Mouse (Mus musculus) kidney, embryonic 15.5 days (tissue): ENCODE measurements at regions not wholly inside any gene's neighbourhood (a gene's known extent, or its start where the extent isn't known, plus 50 kb on each side); places are given as distances from the start of the nearest gene placed in this dataset.
A peak's percentile ranks its signal among the peaks of the same experiment; 100 is the strongest.

ENCODE experiments used
- ATAC-seq: fragments of 200-750 bp; cut with Nextera tagmentation; replicated peaks from 2 replicates; pipeline ENCODE4 v1.8.0; 2017; ENCODE audit warnings: moderate TSS enrichment; ENCODE audit not compliant: low FRiP score
- H3K27ac ChIP-seq: fragments of 300-500 bp; sonication (generic); 2 replicates; pipeline ENCODE4 v1.5.1; 2015; ENCODE audit warnings: mild to moderate bottlenecking, inconsistent platforms
- H3K27me3 ChIP-seq: fragments of 300-500 bp; sonication (generic); 2 replicates; pipeline ENCODE4 v1.6.1; 2015; ENCODE audit warnings: inconsistent platforms
- H3K36me3 ChIP-seq: fragments of 300-500 bp; sonication (generic); 2 replicates; pipeline ENCODE4 v1.6.1; 2015; ENCODE audit warnings: inconsistent platforms
- H3K4me1 ChIP-seq: fragments of 300-500 bp; sonication (generic); 2 replicates; pipeline ENCODE4 v1.6.1; 2015; ENCODE audit warnings: inconsistent platforms
- H3K4me2 ChIP-seq: fragments of 300-500 bp; sonication (generic); 2 replicates; pipeline ENCODE4 v1.6.1; 2015; ENCODE audit warnings: moderate library complexity, mild to moderate bottlenecking, inconsistent platforms
- H3K4me3 ChIP-seq: fragments of 300-500 bp; sonication (generic); replicated peaks from 2 replicates; pipeline ENCODE4 v1.5.1; 2015; ENCODE audit warnings: mild to moderate bottlenecking, inconsistent platforms
- H3K9ac ChIP-seq: fragments of 300-500 bp; sonication (generic); 2 replicates; pipeline ENCODE4 v1.6.1; 2015; ENCODE audit warnings: mild to moderate bottlenecking, inconsistent platforms
- H3K9me3 ChIP-seq: fragments of 300-500 bp; sonication (generic); replicated peaks from 2 replicates; pipeline ENCODE4 v1.6.1; 2016; ENCODE audit warnings: inconsistent platforms
- WGBS: fragments of 180-500 bp; shearing (Covaris S2); methylation state at CpG from one replicate; pipeline ENCODE4 v1.1.7; 2015; ENCODE audit warnings: mixed read lengths; 5-methylcytosine and 5-hydroxymethylcytosine counted together

DNA sequence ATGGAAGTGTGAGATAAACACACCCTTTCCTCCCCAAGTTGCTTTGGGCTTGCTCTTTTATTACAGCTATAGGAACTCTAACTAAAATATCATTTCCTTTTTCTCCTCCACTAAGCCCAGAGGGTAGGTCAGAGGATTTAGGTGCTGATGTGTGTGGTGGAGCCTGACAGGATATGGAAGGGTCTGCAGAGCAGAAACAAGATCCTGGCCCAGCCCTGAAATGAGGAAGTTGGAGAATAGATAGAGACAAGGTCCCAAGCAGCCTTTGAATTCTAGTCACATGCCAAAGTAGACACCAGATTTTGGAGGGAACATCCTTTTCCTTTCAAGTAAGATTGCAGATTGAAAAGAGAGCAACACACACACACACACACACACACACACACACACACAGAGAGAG lies 132.4 kb downstream of the Bmp2 start:
- H3K27ac ChIP-seq = no peak overlapping the region
- H3K4me1 ChIP-seq = no peaks in the 10 kb centered on the region
- H3K9ac ChIP-seq = no peak overlapping the region
- H3K36me3 ChIP-seq = no peaks in the 10 kb centered on the region
- no peak overlapping the region for H3K4me2 ChIP-seq
- H3K9me3 ChIP-seq = no peaks in the 10 kb centered on the region
- no peaks in the 10 kb centered on the region for H3K27me3 ChIP-seq
- no peak for ATAC-seq
- no peak overlapping the region for H3K4me3 ChIP-seq

DNA sequence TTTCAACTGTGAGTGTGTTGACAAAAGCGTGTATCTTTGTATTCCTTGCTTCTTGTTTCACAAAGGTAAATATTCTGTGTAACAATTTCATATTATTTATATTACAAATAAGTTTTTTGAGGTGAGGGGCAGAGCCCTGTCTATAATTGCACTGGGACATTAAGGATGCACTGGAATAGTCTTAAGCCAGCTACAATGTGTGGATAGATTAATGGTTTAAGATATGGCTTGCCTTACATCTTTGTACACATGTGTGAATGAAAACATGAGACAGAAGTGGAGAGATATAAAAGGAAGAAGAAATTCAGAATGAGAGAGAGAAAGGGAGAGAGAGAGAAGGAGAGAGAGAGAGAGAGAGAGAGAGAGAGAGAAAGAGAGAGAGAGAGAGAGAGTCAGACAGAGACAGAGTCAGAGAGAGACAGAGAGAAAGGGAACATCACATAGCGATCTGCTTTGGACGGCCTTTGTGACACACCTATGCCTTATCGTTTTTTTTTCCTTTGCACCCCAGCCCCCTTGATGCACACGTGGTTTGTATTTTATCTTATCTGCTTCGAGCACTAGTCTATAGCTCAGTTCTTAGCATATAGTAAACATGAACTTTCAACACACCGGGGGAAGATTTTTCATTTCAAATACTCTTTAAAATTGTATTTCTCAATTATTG lies 136.3 kb downstream of the Bmp2 start:
- ATAC-seq = no peak
- Histone ChIP-seq H3K9ac (no peak overlapping the region), H3K9me3 (no peaks in the 10 kb centered on the region), H3K4me3 (no peak overlapping the region), H3K36me3 (no peaks in the 10 kb centered on the region), H3K27ac (no peak overlapping the region), H3K4me2 (no peak overlapping the region), H3K27me3 (no peaks in the 10 kb centered on the region), H3K4me1 (no peaks in the 10 kb centered on the region)
- WGBS = 85% methylated on average over 7 of the region's 7 CpGs

DNA sequence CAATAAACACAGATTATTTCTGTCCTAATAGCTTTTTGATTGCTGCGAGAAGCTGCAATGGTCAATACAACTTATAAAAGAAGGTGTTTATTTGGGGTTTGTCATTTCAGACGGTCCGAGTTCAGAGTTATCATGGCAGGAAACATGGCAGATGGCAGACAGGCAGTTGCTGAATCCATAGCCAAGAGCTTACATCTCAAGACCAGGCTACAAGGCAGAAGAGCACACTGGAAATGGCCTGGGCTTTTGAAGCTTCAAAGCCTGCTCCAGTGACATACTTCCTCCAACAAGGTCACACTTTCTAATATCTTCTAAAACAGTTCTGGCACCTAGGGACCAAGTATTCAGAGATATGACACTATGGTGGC lies 136.8 kb downstream of the Bmp2 start:
- WGBS = 89% methylated on average over 3 of the region's 3 CpGs
- H3K9ac ChIP-seq = no peak overlapping the region
- H3K4me3 ChIP-seq = no peak overlapping the region
- no peaks in the 10 kb centered on the region for H3K9me3 ChIP-seq
- ATAC-seq = no peak
- H3K27ac ChIP-seq = no peak overlapping the region
- H3K36me3 ChIP-seq = no peaks in the 10 kb centered on the region
- H3K27me3 ChIP-seq = no peaks in the 10 kb centered on the region
- no peak overlapping the region for H3K4me2 ChIP-seq
- H3K4me1 ChIP-seq = no peaks in the 10 kb centered on the region

DNA sequence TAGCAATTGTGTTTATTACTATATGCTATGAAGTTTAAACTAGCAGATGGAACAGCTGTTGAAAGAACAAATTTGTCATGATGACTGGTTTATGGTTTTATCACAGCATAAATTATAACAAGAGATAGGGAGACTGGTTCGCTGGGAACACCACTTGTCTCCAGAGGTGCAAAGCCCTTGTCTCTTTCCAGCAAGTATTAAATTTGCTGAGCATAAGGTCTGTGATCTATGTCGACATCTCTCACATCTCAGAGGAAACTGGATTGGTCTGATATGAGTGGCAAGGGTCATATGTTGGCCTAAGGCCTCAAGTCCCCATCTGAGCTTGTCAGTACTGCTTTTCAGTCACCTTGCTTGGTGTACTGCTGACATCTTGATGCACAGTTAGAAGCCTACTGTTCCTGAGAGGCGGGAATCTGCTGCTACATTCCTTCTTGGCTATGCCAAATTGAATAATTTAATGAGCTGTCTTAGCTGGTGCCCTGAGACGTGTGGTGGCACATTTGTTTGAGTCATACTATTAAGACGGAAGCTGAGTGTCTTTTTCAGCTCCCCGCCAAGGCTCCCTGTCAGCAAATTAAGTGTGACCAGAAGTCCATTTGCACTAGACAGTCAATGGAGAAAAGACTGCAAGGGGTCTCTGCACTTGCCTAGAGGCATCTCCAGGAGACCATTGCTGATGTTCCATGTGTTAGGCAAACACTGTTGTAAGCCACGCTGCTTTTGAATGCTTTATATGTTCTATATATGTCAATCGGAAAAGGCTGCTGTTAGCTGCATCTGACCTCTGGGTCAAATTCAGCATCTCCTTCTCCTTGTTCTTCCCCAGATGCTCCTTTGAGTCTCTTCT lies 157.0 kb downstream of the Bmp2 start:
- H3K4me1 ChIP-seq = no peaks in the 10 kb centered on the region
- H3K9ac ChIP-seq = no peak overlapping the region
- no peak overlapping the region for H3K27ac ChIP-seq
- no peaks in the 10 kb centered on the region for H3K27me3 ChIP-seq
- H3K9me3 ChIP-seq = no peaks in the 10 kb centered on the region
- no peak for ATAC-seq
- no peak overlapping the region for H3K4me2 ChIP-seq
- WGBS = 63% methylated on average over 8 of the region's 8 CpGs
- no peak overlapping the region for H3K4me3 ChIP-seq
- H3K36me3 ChIP-seq = no peaks in the 10 kb centered on the region

- no peak overlapping the region for H3K9ac ChIP-seq
- H3K9me3 ChIP-seq = no peaks in the 10 kb centered on the region
- no peaks in the 10 kb centered on the region for H3K27me3 ChIP-seq
- H3K4me2 ChIP-seq = no peak overlapping the region
- no peak overlapping the region for H3K27ac ChIP-seq
- no peaks in the 10 kb centered on the region for H3K4me1 ChIP-seq
- no peak overlapping the region for H3K4me3 ChIP-seq
- WGBS = 60% methylated on average over 5 of the region's 5 CpGs
- no peaks in the 10 kb centered on the region for H3K36me3 ChIP-seq
- ATAC-seq = no peak
Measured at GRCm38 (mm10) chr2:133716243-133716642, 164.3 kb downstream of the Bmp2 start.

DNA sequence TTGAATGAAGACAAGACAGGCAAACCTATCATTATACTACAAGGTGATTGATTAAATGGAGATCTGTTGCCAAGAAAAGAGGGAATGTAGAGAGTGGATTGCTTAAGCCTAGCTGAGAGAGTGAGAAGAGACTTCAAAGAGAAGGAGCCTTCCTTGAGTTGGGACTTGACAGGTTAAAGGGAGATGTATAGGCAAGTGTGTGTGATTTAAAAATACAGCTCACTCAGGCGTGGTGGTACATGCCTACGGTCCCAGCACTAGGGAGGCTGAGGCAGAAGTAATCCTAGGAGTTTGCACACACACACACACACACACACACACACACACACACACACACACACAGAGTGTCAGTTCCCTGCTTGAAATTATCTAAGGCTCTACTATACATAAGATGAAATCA lies 165.1 kb downstream of the Bmp2 start:
- H3K9me3 ChIP-seq = no peaks in the 10 kb centered on the region
- no peaks in the 10 kb centered on the region for H3K4me1 ChIP-seq
- H3K27ac ChIP-seq = no peak overlapping the region
- H3K27me3 ChIP-seq = no peaks in the 10 kb centered on the region; the same call in 1 of the 2 replicates
- no peak overlapping the region for H3K9ac ChIP-seq
- H3K4me3 ChIP-seq = no peak overlapping the region
- no peaks in the 10 kb centered on the region for H3K36me3 ChIP-seq
- 59% methylated on average over 2 of the region's 2 CpGs for WGBS
- ATAC-seq = peak; percentile 52; the same call in 1 of the 2 replicates
- H3K4me2 ChIP-seq = no peak overlapping the region

DNA sequence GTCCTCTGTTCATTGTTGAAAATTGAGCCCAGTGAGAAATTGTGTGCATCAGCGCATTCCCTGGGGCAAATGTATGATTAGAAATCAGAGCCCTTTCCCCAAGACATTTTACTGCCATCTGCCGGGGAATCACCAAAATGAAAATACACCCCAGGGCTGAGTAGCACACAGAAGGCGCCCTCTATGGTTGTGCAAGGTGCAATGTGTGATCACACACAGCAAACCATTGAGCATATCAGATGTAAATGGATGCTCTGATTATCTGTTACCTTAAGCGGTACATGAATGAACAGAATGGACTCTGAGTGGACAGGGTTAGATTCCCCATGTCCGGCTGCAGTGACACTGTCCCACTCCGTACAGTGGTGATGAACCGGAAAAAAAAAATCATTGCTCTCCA lies 172.4 kb downstream of the Bmp2 start:
- peak; percentile 33; the same call in 1 of the 2 replicates for ATAC-seq
- no peaks in the 10 kb centered on the region for H3K9me3 ChIP-seq
- 65% methylated on average over 7 of the region's 7 CpGs for WGBS
- H3K27me3 ChIP-seq = no peaks in the 10 kb centered on the region; the same call in 1 of the 2 replicates
- no peak overlapping the region for H3K4me3 ChIP-seq
- H3K36me3 ChIP-seq = no peaks in the 10 kb centered on the region
- no peaks in the 10 kb centered on the region for H3K4me1 ChIP-seq
- H3K27ac ChIP-seq = no peak overlapping the region
- no peak overlapping the region for H3K4me2 ChIP-seq
- H3K9ac ChIP-seq = no peak overlapping the region

DNA sequence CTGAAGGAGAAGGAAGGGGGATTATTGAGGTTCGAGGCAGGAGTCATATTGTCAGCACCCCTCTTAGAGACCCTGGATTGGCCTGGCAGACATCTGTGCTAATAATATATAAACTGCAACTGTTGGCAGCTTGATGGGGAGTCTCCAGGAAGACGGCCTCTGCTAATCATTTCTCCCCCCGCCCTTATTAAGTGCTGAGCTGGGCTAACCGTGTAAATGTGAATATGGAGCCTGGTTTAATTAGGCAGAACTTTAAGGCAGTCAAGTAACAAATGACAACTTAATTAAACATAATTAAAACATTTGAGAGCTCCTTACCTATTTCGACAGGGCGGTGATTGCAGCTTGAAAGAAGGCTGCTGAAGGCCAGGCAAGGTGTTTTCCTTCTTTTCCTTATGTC lies 172.8 kb downstream of the Bmp2 start:
- Histone ChIP-seq H3K9me3 (no peaks in the 10 kb centered on the region), H3K4me3 (no peak overlapping the region), H3K4me2 (no peak overlapping the region), H3K27me3 (no peaks in the 10 kb centered on the region; the same call in 1 of the 2 replicates), H3K9ac (no peak overlapping the region), H3K4me1 (no peaks in the 10 kb centered on the region), H3K36me3 (no peaks in the 10 kb centered on the region), H3K27ac (no peak overlapping the region)
- ATAC-seq = peak; percentile 25; the same call in 1 of the 2 replicates
- WGBS = 51% methylated on average over 6 of the region's 6 CpGs

GRCm38 (mm10) chr2:133734469-133735225 lies 182.7 kb downstream of the Bmp2 start:
- Histone ChIP-seq H3K4me3 (no peak overlapping the region), H3K27ac (no peak overlapping the region), H3K9me3 (no peaks in the 10 kb centered on the region), H3K4me2 (no peak overlapping the region), H3K4me1 (0 out of 2 replicates have a peak, but pooled peaks cover 5% of the 10 kb centered on the region), H3K9ac (no peak overlapping the region), H3K27me3 (no peaks in the 10 kb centered on the region), H3K36me3 (no peaks in the 10 kb centered on the region)
- 16% methylated on average over 9 of the region's 9 CpGs for WGBS
- ATAC-seq = no peak

DNA sequence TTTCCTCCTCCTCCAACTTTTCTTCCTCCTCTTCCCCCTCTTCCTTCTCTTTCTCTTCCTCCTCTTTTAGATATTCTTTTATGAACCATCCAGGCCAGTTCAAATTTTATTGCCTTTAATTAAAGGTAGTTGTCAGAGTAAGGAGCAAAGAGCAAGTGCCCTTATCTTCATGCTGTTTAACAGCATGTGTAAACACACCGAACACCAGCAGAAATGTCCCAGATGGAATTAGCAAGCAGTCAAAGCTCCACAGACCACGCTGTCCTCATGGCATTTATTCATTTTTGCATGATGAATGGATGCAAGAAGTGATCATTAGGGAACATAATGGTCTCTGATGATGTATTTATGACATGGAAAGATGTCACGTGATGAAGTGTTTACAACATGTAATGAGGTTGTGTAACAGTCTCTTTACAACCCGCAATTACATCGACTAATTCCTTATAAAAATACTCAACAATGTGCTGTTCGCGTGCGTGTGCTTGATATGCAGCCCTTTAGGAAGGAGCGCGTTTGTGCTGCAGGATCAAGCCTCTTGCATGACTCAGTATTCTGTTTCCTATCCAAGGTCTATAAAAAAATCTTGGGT lies 187.0 kb downstream of the Bmp2 start:
- Histone ChIP-seq H3K27me3 (no peaks in the 10 kb centered on the region), H3K9me3 (no peaks in the 10 kb centered on the region), H3K27ac (no peak overlapping the region), H3K36me3 (no peaks in the 10 kb centered on the region), H3K4me3 (no peak overlapping the region), H3K4me2 (no peak overlapping the region), H3K4me1 (0 out of 2 replicates have a peak, but pooled peaks cover 5% of the 10 kb centered on the region), H3K9ac (no peak overlapping the region)
- WGBS = 53% methylated on average over 10 of the region's 10 CpGs
- no peak for ATAC-seq

- H3K4me3 ChIP-seq = no peak overlapping the region
- H3K4me2 ChIP-seq = no peak overlapping the region
- no peaks in the 10 kb centered on the region for H3K27me3 ChIP-seq
- H3K9ac ChIP-seq = no peak overlapping the region
- H3K4me1 ChIP-seq = no peaks in the 10 kb centered on the region
- ATAC-seq = no peak
- H3K9me3 ChIP-seq = no peaks in the 10 kb centered on the region
- WGBS = 27% methylated on average over 4 of the region's 4 CpGs
- H3K27ac ChIP-seq = no peak overlapping the region
- H3K36me3 ChIP-seq = no peaks in the 10 kb centered on the region
Measured at GRCm38 (mm10) chr2:133748493-133748892, 196.5 kb downstream of the Bmp2 start.
